Mouse (Mus musculus) urinary bladder, postnatal 4 days (tissue): ENCODE results near the gene Def6.

Experiments used
- DNase-seq, 2 experiments: peaks; one replicate each; pipeline ENCODE4 v3.0.0; 2021 to 2022; ENCODE audit warnings: low spot score in 2 of 2

Gene Def6

DNA sequence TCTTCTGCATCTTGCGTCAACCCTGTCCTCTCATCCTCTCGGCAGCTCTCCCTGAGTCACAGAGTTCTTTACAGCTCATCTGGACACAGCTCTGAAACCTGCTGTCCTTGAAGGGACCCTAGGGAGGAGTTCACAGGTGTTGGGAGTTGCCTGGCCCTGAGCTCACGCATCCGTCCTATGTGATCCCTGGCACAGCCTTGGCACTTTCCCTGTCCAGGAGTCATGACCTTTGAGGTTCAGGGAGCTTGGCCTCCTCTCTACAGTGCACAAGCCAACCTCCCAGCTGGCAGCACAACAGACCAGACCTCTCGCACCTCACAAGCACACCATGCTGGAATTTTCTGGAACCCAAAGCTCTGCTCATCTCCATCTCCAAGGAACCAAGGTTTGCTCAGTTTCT, 33.3 kb downstream of the Def6 start:
- DNase-seq: no peak

DNA sequence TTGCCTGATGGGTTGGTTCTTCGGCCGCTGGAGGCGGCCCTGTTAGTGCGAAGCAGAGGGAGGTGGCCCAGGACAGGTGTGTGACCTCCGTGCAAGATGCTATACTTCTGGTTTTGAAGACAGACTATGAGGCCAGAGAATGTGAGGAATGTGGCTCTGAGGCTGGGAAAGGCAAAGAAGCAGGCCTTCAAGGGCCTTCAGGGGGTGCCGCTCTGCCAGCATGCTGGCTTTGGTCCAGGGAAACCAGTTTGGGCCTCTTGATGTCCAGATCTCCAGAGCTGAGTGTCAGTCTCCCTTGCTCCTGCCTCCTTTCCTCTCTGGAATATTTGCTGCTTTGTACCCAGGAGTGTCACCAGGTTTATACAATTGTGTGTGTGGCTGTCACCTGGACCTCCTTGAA, 34.7 kb downstream of the Def6 start:
- DNase-seq: no peak

GRCm38 (mm10) chr17:28244214-28244613, 36.6 kb downstream of the Def6 start:
- no peak for DNase-seq

DNA sequence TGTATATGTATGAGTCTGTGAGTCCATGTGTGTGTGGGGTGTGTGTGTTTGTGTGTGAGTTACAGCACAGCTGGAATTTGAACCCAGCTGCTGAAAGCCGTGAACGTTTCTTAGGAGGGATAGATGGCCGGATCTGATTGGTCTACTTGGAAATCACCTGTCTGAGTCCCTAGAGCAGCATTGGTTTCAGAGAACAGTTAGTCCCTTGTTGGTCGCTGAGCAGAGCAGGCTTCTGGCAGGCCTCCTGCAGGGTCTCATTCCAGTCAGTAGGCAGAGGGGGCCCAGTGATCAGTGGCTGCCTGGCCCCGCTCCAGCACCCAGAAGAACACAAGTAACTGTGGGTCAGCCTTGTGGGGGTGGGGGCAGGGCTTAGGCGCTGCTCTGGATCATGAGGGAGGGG, 37.1 kb downstream of the Def6 start:
- no peak for DNase-seq

GRCm38 (mm10) chr17:28246640-28247039, 39.1 kb downstream of the Def6 start:
- no peak for DNase-seq

DNA sequence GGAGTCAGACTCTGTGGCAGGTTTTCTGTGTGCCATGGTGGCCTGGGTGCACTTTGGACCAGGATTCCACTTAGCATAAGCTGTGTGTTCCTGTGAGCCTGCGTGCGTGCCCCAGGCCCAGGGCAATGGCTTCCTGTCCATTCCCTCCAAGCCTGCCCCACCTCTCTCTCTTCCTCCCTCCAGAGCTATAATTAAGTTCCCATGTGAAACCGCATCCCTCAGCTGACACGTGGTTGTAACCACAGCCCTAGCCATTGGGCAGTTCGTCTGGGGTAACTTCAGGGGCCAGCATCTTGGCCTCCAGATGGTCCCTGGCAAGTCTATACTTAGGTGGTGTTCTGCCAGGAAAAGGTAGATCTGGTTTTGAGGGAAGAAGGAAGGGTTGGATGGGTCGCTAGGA, 40.0 kb downstream of the Def6 start:
- DNase-seq: no peak

GRCm38 (mm10) chr17:28249062-28249461, 41.5 kb downstream of the Def6 start:
- no peak for DNase-seq

GRCm38 (mm10) chr17:28251579-28252280, 44.2 kb downstream of the Def6 start:
- no peak for DNase-seq

DNA sequence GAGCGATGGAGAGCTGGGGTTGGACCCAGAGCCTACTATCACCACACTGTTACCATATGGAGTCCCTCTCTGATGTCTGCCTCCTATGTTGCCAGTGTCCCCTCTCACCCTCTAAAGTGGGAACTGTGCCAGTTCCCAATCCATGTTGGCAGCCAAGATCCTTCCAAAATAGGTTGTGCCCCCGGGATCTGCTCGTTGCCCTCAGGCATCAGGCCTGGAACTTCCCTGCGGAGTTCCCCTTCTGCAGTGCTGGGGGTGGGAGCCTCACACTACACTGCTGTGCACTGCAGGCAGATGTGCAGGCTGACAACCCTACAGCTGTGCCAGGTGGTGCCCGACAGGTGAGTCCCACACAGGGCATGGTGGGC, 44.7 kb downstream of the Def6 start:
- DNase-seq: no peak

- no peak for DNase-seq
Observed at GRCm38 (mm10) chr17:28253216-28253615, 45.6 kb downstream of the Def6 start.

DNA sequence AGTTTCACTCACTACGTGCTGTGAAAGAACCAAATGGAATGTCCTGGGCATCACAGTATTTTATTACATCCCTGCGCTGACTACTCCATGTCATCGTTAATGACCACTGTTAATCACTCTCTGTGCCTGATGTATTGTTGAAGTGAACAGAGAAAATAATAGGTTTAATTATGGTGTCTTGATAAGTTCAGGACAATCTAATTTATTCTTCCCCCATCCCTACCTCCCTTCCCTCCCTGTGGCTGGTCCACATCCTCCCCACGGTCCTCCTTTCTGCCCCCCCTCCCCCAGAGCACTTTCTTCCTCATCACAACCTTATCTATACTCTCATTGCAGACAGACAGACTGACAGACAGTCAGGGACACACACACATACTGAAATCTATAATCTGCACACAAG, 47.2 kb downstream of the Def6 start:
- DNase-seq: no peak

DNA sequence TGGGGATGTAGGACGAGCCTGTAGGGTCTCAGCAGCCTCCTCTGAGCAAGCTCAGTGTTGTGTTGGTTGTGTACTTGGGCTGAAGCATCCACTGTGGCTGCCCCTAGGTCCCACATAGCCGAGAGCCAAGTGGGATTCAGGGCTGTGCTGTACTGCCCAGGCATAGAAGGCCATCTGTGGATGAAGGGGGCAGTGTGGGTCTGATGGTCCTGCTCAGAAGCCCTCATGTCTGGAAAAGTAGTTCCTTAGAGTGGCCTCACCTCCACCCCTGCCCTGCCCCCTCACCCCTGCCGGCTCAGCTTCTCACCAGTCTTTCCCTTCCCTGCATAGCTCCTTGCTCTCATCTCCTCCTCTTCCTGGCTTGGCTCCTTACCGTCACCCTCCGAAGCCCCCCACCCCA, 48.1 kb downstream of the Def6 start:
- no peak for DNase-seq

GRCm38 (mm10) chr17:28256651-28257328, 49.2 kb downstream of the Def6 start:
- DNase-seq: no peak

DNA sequence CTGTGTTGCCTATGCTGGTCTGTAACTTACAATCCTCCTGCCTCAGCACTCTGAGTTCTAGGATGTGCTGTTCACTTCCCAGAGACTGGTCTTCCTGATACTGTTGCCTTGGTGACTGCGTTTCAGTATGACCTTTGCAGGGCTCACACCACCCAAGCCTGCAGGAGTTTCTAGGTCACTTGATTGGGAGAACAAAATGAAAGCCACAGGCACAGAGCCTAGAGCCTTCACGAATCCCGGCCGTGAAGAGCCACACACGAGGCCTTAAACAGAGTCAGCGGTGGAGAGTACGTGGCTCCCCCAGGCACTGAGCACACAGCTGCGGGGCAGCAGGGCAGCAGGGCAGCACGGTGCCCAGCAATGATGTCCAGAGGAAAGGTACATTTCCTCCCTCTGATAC, 50.7 kb downstream of the Def6 start:
- no peak for DNase-seq

GRCm38 (mm10) chr17:28259890-28260542, 52.4 kb downstream of the Def6 start:
- DNase-seq: no peak

- DNase-seq: no peak
Observed at GRCm38 (mm10) chr17:28260543-28260909, 52.9 kb downstream of the Def6 start.

DNA sequence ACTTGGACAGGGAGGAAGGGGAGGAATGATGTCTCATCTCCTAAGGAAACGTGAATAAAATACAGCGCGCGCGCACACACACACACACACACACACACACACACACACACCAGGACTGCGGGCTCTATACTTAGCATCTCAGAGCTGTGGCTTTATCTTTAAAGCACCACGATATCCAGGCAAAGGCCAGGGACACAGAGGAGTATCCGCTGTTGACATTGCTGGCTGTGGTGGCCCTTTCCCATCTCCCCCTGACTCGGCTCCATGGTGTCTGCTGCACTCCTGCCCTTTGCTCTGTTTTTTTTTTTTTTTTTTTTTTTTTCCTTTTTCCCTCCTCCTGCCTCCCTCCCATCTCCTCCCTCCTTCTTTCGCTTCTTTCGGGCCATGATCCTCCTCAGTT, 54.2 kb downstream of the Def6 start:
- DNase-seq: no peak

DNA sequence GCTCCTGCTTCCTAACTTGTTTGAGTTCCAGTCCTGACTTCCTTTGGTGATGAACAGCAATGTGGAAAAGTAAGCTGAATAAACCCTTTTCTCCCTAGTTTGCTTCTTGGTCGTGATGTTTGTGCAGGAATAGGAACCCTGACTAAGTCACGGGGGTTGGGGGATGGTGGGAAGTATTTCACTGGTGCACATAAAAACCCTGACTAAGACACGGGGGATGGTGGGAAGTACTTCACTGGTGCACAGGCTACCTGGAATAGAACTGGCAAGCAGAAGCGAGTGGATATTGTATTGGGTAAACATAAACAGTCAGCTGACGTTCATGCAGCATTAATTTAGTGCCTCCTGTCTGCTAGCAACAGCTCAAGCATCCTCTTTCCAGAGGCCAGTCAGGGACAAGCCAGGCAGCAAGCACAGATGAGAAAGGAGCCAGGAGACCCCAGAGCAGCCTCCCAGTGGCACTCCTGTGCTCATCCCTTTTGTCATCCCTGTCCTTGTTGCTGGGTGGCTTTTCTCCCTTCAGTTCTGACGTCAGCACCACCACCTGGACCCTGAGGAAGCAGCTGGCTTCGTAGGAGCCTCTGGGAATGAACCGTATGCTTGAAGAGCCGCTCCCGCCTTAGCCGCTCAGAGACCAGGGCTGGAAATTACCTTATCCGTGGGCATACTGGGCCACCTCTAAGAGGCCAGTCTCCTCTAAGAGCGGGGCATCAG, 55.8 kb downstream of the Def6 start:
- no peak for DNase-seq

GRCm38 (mm10) chr17:28267251-28267650, 59.7 kb downstream of the Def6 start:
- DNase-seq: no peak

- DNase-seq: no peak
Observed at GRCm38 (mm10) chr17:28270165-28270564, 62.6 kb downstream of the Def6 start.

DNA sequence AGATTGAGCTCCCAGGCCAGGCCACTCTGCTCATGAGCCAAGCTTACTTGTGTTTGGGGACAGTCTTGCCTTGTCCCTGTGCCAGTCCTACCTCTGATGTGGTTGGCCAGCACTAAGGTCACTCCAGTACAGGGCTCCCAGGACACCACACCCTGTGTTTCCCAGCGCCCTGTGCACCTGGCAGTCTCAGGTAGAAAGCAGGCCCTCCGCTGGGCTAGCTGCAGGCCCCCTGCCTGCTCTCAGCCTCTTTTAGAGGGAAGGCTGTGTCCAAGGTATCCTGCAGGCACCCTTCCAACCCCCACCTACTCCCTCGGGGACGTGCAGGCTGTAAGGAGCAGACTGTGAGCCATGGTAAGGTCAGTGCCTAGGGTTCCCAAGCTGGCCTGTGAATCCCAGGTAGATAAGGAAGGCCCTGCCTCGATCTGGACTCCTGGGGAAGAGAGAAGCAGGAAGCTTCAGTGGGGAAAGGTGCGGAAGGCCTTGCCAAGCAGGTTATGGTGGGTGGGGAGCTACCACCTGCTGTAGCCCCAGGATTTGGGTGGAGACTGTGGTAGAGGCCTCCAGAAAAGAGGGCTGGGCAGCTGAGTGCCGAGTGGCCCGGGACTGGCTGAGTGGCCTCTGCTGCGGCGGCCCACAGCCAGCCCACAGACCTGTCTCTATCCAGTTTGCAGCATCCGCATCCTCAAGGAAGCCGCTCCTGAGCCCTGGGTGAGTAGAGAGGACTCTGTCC, 64.1 kb downstream of the Def6 start:
- no peak for DNase-seq

- no peak for DNase-seq
Observed at GRCm38 (mm10) chr17:28272281-28272680, 64.7 kb downstream of the Def6 start.
